Mouse (Mus musculus) lung, postnatal 0 days (tissue): ENCODE results near the gene Rhbdl3. TPM values are rescaled to one million over a fixed set of nuclear protein-coding genes. Genes with fewer than 3 reads are reported as not detected.
"Not testable (repeated sequence)": the region's sequence is repeated elsewhere in the genome, so short reads cannot be mapped to it uniquely, and the experiment has no call there.

Source experiments
- ATAC-seq: fragments of 200-750 bp; cut with Nextera tagmentation; 2 replicates; pipeline ENCODE4 v1.8.0; 2017; ENCODE audit warnings: moderate library complexity
- DNase-seq: peaks from one replicate; pipeline ENCODE4 v3.0.0-alpha.2; 2016; ENCODE audit warnings: low spot score
- H3K27ac ChIP-seq: fragments of 300-500 bp; sonication (generic); 2 replicates; pipeline ENCODE4 v1.5.1; 2014; ENCODE audit warnings: antibody characterized with exemption, mild to moderate bottlenecking, low read length, mixed read lengths
- H3K27me3 ChIP-seq: fragments of 300-500 bp; sonication (generic); replicated peaks from 2 replicates; pipeline ENCODE4 v1.6.1; 2014; ENCODE audit warnings: low read length, mixed read lengths; ENCODE audit not compliant: insufficient read depth
- H3K36me3 ChIP-seq: fragments of 300-500 bp; sonication (generic); 2 replicates; pipeline ENCODE4 v1.6.1; 2014; ENCODE audit warnings: low read length, mixed read lengths; ENCODE audit not compliant: insufficient read depth
- H3K4me1 ChIP-seq: fragments of 300-500 bp; sonication (generic); 2 replicates; pipeline ENCODE4 v1.6.1; 2014; ENCODE audit warnings: antibody characterized with exemption, low read depth, low read length, mixed read lengths; ENCODE audit not compliant: insufficient read depth
- H3K4me2 ChIP-seq: fragments of 300-500 bp; sonication (generic); replicated peaks from 2 replicates; pipeline ENCODE4 v1.6.1; 2014; ENCODE audit warnings: low read depth, mild to moderate bottlenecking, low read length, moderate library complexity, mixed read lengths
- H3K4me3 ChIP-seq: fragments of 300-500 bp; sonication (generic); 2 replicates; pipeline ENCODE4 v1.5.1; 2014; ENCODE audit warnings: low read depth, low read length
- H3K9ac ChIP-seq: fragments of 300-500 bp; sonication (generic); replicated peaks from 2 replicates; pipeline ENCODE4 v1.6.1; 2014; ENCODE audit warnings: low read depth, mild to moderate bottlenecking
- H3K9me3 ChIP-seq: fragments of 300-500 bp; sonication (generic); 2 replicates; pipeline ENCODE4 v1.6.1; 2016; ENCODE audit warnings: low read length, mixed read lengths
- CTCF ChIP-seq: IDR thresholded peaks from 2 replicates; pipeline ENCODE4 v1.5.1; 2016; ENCODE audit warnings: antibody characterized with exemption, mild to moderate bottlenecking
- EP300 ChIP-seq: IDR thresholded peaks from 2 replicates; pipeline ENCODE4 v1.6.1; 2016; ENCODE audit warnings: antibody characterized with exemption, mild to moderate bottlenecking, control low read depth
- WGBS: fragments of 180-500 bp; shearing (Covaris S2); extraction: QIAGEN DNeasy Blood & Tissue Kit; methylation state at CpG from one replicate; pipeline ENCODE4 v1.1.7; 2014; 5-methylcytosine and 5-hydroxymethylcytosine counted together
- polyA plus RNA-seq: library from polyadenylated mRNA; unstranded; fragments of >200 nt; fragmentation: Nextera tagmentation; extraction: Ambion mirVana; gene quantifications from 2 replicates; pipeline ENCODE4 v1.2.1, GENCODE M21; 2015

The Rhbdl3 gene
- polyA plus RNA-seq, 1 experiment from 2014 or later = 0.86 TPM

GRCm38 (mm10) chr11:80342482-80342881, 41.8 kb downstream of the Rhbdl3 start:
- Histone ChIP-seq H3K9ac (no peak overlapping the region), H3K27me3 (no peaks in the 10 kb centered on the region), H3K36me3 (no peaks in the 10 kb centered on the region), H3K4me3 (no peak overlapping the region), H3K9me3 (no peaks in the 10 kb centered on the region), H3K4me1 (no peaks in the 10 kb centered on the region), H3K27ac (no peak overlapping the region), H3K4me2 (no peak overlapping the region)
- ATAC-seq = no peak
- TF ChIP-seq CTCF = no peak
- no peak for TF ChIP-seq EP300
- 5% methylated on average over 2 of the region's 2 CpGs for WGBS
- DNase-seq = no peak

- 67% methylated on average over 5 of the region's 5 CpGs for WGBS
- TF ChIP-seq CTCF = peak; percentile 97
- TF ChIP-seq EP300 = no peak
- Histone ChIP-seq H3K9me3 (no peaks in the 10 kb centered on the region), H3K36me3 (no peaks in the 10 kb centered on the region), H3K4me1 (no peaks in the 10 kb centered on the region), H3K27me3 (no peaks in the 10 kb centered on the region), H3K27ac (no peak overlapping the region), H3K4me2 (no peak overlapping the region), H3K4me3 (no peak overlapping the region), H3K9ac (no peak overlapping the region)
- ATAC-seq (no peak; the same call in 1 of the 2 replicates), DNase-seq (peak; percentile 63)
These were observed 51.2 kb downstream of the Rhbdl3 start for GRCm38 (mm10) chr11:80351832-80352430.

GRCm38 (mm10) chr11:80354832-80355231, 54.1 kb downstream of the Rhbdl3 start:
- TF ChIP-seq EP300 = no peak
- peak; percentile 27; the same call in 1 of the 2 replicates for TF ChIP-seq CTCF
- H3K4me3 ChIP-seq = no peak overlapping the region
- DNase-seq = peak; percentile 54
- H3K27me3 ChIP-seq = no peaks in the 10 kb centered on the region
- H3K27ac ChIP-seq = no peak overlapping the region
- H3K9ac ChIP-seq = no peak overlapping the region
- no peaks in the 10 kb centered on the region for H3K36me3 ChIP-seq
- ATAC-seq = no peak
- no peaks in the 10 kb centered on the region for H3K9me3 ChIP-seq
- WGBS = 22% methylated on average over 4 of the region's 4 CpGs
- no peak overlapping the region for H3K4me2 ChIP-seq
- H3K4me1 ChIP-seq = no peaks in the 10 kb centered on the region

- Histone ChIP-seq H3K27ac (no peak overlapping the region), H3K9ac (no peak overlapping the region), H3K4me3 (no peak overlapping the region), H3K4me2 (no peak overlapping the region), H3K9me3 (no peaks in the 10 kb centered on the region), H3K27me3 (no peaks in the 10 kb centered on the region), H3K4me1 (no peaks in the 10 kb centered on the region), H3K36me3 (peaks cover 27% of the 10 kb centered on the region)
- ATAC-seq = no peak
- no peak for DNase-seq
- WGBS = 86% methylated on average over 1 of the region's 1 CpGs
- no peak for TF ChIP-seq EP300
- 0 out of 2 replicates have a peak, but pooled peaks have one; percentile 3 for TF ChIP-seq CTCF
These were observed 68.2 kb downstream of the Rhbdl3 start for GRCm38 (mm10) chr11:80368949-80369348.

GRCm38 (mm10) chr11:80376651-80377050, 75.9 kb downstream of the Rhbdl3 start:
- Histone ChIP-seq H3K36me3 (0 out of 2 replicates have a peak, but pooled peaks cover 5% of the 10 kb centered on the region), H3K9me3 (no peaks in the 10 kb centered on the region), H3K9ac (no peak overlapping the region), H3K4me2 (no peak overlapping the region), H3K27me3 (no peaks in the 10 kb centered on the region), H3K4me1 (no peaks in the 10 kb centered on the region; the same call in 1 of the 2 replicates), H3K4me3 (no peak overlapping the region), H3K27ac (no peak overlapping the region)
- DNase-seq = no peak
- 39% methylated on average over 4 of the region's 4 CpGs for WGBS
- ATAC-seq = no peak
- no peak; the same call in 1 of the 2 replicates for TF ChIP-seq CTCF
- TF ChIP-seq EP300 = no peak

- Histone ChIP-seq H3K36me3 (0 out of 2 replicates have a peak, but pooled peaks cover 5% of the 10 kb centered on the region), H3K27ac (peak within 1 kb of the TSS; percentile 59; the same call in 1 of the 2 replicates), H3K4me2 (peak within 1 kb of the TSS; percentile 89), H3K4me1 (peaks cover 5% of the 10 kb centered on the region), H3K27me3 (no peaks in the 10 kb centered on the region), H3K9ac (peak within 1 kb of the TSS; percentile 89), H3K9me3 (no peaks in the 10 kb centered on the region), H3K4me3 (peak within 1 kb of the TSS; percentile 84)
- no peak for TF ChIP-seq EP300
- TF ChIP-seq CTCF = no peak
- DNase-seq (peak; percentile 82), ATAC-seq (peak; percentile 86)
- 3% methylated on average over 38 of the region's 43 CpGs for WGBS
These were observed 77.2 kb downstream of the Rhbdl3 start, which contains the start of gene 5730455P16Rik for GRCm38 (mm10) chr11:80377712-80378451. 5730455P16Rik (minus strand) TSS chr11:80378034.

- 54% methylated on average over 2 of the region's 2 CpGs for WGBS
- H3K9ac ChIP-seq, DNase-seq, H3K4me1 ChIP-seq, H3K9me3 ChIP-seq, H3K36me3 ChIP-seq, H3K27me3 ChIP-seq, H3K27ac ChIP-seq, ATAC-seq: not testable (repeated sequence)
- H3K4me2 ChIP-seq = peak overlapping the region; percentile 89
- H3K4me3 ChIP-seq = peak overlapping the region; percentile 84; the same call in 1 of the 2 replicates
These were observed 77.8 kb downstream of the Rhbdl3 start for GRCm38 (mm10) chr11:80378452-80379068.

GRCm38 (mm10) chr11:80379184-80379583, 78.5 kb downstream of the Rhbdl3 start:
- not testable (repeated sequence) for H3K27me3 ChIP-seq, DNase-seq, H3K36me3 ChIP-seq, H3K27ac ChIP-seq, ATAC-seq, H3K4me1 ChIP-seq, H3K9me3 ChIP-seq, H3K9ac ChIP-seq, H3K4me3 ChIP-seq, H3K4me2 ChIP-seq
- 93% methylated on average over 7 of the region's 7 CpGs for WGBS
